Mouse (Mus musculus): Measurements from ENCODE around the gene Svip.

The Svip gene

DNA sequence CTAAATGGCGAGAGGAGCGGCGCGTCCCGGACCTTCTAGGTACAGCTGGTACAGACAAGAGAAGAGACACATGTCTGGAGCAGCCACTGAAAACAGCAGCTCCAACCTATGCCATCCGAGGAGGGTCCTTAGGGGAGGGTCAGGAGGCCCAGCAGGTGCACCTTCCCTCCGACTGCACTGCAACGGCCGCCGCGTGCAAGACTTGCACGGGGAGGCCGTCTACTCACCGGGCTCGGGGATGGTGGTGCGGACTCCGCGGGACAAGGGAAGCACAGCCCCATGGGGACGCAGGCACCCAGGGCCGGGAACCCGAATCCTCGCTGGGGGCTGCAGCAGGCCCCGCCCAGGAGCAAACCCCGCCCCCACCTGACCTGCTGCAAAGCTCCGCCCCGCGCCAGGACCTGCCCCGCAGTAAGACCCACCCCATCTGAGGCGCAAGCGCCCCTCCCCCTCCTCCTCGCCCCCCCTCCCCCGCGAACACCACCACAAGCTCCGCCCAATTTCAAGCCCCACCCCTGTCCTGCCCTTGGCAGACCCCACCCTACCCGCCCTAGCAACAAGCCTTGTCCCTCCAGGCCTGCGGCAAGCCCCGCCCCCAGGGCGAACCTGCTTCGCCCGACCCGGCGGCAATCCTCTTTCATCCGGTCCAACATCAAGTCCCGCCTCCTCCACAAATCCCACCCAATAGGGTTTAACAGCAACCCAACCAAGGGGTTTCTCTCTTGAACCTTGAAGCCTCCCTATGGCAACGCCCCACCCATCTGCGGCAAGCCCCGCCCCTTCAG, at the start of gene Svip:
Gene Svip, minus strand, starts transcription at position 508 of the 785 bp plus-strand sequence.
- DNase-seq = peak; percentile 99

DNA sequence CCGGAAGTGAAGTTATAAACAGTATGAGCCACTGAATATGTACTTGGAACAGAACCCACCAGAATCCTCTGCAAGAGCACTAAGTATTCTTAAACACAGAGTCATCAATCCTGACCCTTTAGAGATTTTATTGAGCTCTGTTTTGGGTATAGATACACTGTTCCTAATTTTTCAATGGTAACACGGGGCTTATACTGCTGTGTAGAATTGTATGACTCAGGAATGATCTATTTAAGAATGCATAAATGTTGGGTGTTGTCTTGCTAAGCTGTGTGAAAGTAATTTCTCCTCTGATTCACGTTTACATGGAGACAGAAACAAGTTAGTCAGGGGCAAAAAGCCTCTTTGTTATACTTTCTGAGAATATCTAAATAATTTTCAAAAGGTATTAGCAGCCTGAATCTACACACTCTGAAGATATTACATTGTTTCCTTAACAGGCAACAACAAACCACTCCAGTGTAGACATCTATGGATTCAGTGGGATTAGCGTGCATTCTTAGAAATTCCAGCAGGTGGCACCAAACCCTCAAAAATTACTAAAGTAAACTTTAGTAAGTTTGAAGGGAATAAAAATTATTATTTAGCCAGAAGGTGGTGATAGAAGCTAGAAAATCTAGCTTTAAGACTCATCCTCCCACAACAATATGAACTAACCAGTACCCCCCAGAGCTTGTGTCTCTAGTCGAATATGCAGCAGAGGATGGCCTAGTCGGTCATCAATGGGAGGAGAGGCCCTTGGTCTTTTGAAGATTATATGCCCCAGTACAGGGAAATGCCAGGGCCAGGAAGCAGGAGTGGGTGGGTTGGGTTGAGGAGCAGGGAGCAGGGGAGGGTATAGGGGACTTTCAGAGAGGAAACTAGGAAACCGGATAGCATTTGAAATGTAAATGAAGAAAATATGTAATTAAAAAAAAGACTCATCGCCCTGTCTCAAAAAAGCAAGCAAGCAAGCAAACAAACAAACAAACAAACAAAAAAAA, 32.1 kb upstream of the Svip start:
- no peak for DNase-seq

GRCm38 (mm10) chr7:52024050-52024626, 18.3 kb upstream of the Svip start:
- DNase-seq = no peak

- no peak for DNase-seq
These were observed 16.2 kb upstream of the Svip start for GRCm38 (mm10) chr7:52022039-52022438.

- no peak for DNase-seq
These were observed 9.8 kb upstream of the Svip start, which contains the start of gene 1700015G11Rik for GRCm38 (mm10) chr7:52015628-52016027. Gene 1700015G11Rik, minus strand, starts transcription at chr7:52015728.

DNA sequence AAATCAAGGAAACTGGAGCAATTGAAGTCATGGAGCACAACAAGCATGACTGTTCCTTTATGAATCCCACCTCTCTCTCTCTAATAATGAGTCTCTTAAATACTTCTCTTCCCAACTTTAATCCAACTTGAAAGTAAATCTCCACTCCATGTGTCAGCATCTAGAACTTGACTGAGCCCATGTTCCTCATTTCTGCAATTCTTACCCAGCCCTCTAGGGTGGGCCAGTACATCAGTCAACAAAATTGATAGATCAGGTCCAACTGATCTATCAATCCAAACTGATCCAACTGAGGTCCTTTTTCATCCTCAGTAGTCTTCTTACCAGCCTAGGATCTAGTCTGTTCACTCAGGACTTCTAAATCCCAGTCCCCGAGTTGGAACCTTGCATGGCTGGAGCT, 9.4 kb upstream of the Svip start:
- no peak for DNase-seq

DNA sequence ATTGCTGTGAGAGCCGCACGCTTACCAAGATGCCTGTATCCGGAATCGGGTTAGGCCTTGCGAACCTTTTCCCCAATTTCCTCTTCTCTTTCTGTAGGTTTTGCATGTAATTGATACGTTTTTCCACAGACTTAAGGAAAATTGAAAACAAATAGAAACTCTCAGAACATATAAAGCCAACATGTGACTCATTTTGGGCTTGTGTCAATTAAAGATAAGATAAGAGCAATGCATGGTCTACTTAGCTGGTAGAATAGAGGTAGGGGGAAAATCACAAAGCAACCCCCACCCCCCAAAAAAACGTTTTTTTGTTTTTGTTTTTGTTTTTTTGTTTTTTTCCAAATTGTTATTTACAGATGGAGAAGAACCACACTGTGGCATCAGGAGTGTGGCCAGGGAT, 7.6 kb upstream of the Svip start:
- DNase-seq = no peak

- no peak for DNase-seq
These were observed 1.3 kb upstream of the Svip start for GRCm38 (mm10) chr7:52007138-52007537.

- DNase-seq = no peak
These were observed 445 bp upstream of the Svip start for GRCm38 (mm10) chr7:52006296-52006630.

DNA sequence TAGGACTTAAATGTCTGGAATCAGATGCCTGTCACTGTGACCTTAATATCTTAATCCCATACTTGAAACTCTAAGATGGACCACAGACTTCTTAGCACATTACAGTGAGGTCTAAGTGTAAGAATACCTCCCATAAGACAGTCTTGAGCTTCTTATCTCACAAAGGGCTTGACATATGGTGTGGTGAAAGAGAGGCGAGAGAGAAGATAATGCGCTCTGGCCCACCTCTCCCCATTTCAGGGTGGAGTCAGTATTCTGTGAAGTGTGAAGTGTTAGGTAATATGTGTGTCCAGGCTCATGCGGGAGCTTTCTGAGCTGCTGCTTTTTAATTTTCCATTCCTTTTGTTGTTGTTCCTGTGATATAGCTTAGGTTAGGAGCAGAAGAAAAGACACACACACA, 14.8 kb downstream of the Svip start:
- DNase-seq = no peak

DNA sequence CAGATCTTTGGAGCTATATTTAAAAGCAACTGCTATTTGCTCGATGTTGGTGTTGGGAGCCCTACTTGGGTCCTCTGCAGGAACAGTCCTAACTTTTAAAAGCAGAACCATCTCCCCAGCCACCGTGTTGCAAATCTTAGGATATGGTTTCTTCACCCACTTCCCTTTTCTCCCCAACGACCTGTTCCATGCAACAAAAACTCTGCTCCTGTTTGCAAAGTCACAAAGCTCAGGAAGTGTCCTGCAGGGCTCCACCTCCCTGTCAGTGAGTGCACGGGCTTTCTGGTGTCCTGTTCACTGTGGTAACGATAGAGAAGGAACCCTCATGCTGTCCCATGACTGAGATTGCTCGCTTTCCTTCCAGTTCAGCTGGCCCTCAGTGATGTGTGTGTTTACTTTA, 18.9 kb downstream of the Svip start:
- DNase-seq = no peak

GRCm38 (mm10) chr7:51985763-51986162, 20.1 kb downstream of the Svip start:
- DNase-seq = no peak

DNA sequence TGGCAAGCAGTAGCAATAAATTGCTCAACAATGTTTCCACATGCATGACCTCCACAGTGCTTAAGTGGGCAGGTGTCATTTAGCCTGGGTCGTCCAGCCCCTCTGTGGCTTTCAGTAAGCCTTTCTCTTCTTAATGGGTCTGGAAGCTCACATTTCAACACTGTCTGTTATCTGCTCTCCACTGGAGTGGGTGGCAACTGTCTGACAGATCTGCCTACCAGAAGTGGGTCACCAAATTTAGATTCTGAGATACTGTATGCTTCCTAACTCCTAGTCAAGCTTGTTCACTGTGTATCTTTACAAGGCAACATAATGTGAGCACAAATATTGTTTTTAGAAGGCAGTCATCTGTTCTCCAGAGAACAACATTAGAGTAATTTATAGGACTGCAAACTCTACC, 23.5 kb downstream of the Svip start:
- no peak for DNase-seq

- DNase-seq = no peak
These were observed 26.5 kb downstream of the Svip start for GRCm38 (mm10) chr7:51979271-51979670.

- no peak for DNase-seq
These were observed 30.6 kb downstream of the Svip start for GRCm38 (mm10) chr7:51975181-51975580.

- no peak for DNase-seq
These were observed 32.3 kb downstream of the Svip start for GRCm38 (mm10) chr7:51973526-51973925.

DNA sequence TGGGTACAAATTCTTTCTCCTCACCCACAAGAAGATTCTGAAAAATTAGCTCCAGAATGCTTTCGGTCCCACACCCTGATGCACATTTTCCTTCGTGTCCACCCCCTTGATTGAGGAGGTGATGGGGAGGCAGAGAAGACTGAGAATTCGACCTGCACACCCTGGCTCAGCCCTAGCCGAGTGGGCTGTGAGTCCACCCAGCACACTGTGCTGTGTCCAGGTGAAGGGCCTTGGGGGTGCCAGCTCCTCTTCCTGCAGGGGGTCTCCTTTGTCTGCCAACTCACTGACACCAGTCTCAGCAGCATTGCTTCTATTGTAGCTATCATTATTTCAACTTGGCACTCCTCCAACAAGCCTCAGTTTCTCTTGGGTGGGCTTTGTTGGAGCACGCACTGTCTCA, 32.7 kb downstream of the Svip start:
- DNase-seq = no peak

DNA sequence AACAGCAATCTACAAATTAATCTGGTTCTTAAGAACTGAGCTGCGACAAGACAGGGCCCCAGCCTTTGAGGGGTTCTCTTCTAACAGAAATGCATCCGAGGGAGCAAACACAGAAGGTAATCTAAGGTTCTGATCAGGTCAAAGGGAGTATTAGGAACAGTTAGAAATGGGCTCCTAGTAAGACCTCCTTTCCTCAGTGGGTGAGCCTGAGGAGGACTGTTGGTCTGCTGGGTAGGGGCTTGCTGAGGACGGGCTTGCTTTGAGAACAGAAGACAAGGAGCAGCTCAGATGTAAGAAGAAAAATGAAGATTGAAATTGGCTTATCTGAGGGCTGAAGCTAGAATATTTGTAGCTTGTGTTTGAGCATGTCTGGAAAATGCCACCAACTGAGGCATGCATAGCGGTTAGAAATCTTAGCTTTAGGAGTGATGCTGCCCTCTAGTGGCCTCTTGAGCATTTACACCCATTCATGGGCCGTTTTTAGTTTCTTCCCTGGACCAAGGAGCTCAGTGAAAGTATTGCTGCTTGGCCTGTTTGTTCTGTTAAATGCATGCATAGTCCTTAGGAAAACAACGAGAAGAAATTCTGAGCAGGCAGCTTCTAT, 33.5 kb downstream of the Svip start:
- DNase-seq = peak; percentile 30

DNA sequence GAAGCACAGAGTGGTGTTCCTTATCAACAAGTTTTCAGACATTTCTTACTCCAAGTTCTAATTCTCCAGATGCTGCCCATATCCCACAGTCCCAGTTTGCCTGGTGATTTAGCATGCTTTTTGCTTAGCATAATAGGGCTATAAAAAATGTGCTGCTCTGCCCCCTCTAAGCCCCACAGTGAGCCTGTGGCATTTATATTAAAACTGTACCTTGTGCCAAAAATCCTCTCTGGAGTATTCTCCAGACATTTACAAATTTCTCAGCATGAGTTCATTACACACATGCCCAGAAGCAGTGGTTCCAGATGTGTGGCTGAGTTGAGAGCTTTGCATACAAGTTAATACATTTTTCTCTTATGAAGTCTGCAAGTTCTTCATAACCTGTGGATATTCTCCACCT, 36.4 kb downstream of the Svip start:
- DNase-seq = no peak

GRCm38 (mm10) chr7:51967581-51967980, 38.2 kb downstream of the Svip start:
- no peak for DNase-seq

DNA sequence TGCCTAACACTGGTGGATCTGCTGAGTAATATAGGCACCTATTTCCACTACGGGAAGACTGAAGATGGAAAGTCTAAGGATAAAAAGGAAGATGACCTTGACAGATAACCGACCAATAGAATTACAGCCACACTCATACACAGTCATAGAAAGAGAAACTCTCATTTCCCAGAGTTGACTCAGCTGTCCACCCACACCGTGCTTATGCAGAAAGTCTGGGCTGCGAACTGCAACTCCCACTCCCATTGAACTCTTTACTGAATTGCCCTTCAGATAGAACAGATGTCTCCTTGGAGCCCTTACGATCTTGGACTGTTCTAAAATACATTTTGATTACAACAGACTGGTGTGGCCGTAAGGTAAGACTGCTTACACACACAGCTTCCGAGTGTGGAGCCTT, 41.1 kb downstream of the Svip start:
- DNase-seq = no peak

DNA sequence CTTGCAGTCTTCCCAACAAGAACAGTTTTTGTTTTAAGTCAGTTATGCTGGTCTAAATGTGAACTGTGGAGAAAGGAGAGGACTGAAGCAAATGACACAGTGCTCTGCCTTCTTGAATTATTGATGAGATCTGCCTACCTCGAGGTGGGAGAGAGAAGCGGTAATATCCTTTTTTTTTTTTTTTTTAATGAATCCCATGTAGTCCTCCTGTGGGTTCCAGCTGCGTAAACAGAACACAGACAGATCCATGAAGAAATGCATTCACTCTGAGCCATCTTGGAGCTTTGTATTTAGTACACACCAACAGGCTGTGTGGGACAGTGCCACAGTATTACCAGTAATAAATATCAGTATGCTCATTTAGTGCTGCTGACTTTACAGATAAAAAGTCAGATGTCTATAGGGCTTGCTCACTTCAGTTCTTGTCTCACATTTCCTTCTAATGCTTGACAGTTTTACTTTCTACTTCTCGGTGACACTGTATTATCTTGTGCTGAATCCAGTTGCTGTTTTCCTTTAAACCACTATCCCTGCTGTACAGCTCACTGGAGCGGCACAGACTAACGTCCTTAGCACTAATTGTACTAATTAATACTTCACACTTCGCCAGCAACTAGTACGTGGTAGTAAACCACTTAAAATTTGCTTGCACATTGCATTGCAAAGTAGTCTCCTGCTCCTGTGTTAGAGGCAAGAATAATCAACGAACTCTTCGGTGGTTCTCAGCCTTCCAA, 43.4 kb downstream of the Svip start:
- no peak for DNase-seq

Data from cerebellum, adult 9-11 months (tissue).